Mouse (Mus musculus) G1E (cell line): ENCODE data around the gene Gm45837.

Experiments
- CTCF ChIP-seq: IDR thresholded peaks from 2 replicates; pipeline ENCODE4 v1.5.1; 2012; ENCODE audit warnings: low read depth, low read length, inconsistent platforms, mixed read lengths
- GATA1 ChIP-seq: IDR thresholded peaks from 2 replicates; pipeline ENCODE4 v1.6.1; 2012; ENCODE audit warnings: borderline replicate concordance, low read length, inconsistent platforms, mixed read lengths
- GATA2 ChIP-seq: IDR thresholded peaks from 2 replicates; pipeline ENCODE4 v1.6.1; 2012; ENCODE audit warnings: low read depth, low read length, inconsistent platforms, borderline replicate concordance
- POLR2AphosphoS5 ChIP-seq: IDR thresholded peaks from 2 replicates; pipeline ENCODE4 v1.6.1; 2012; ENCODE audit warnings: low read depth, low read length, inconsistent platforms; ENCODE audit not compliant: insufficient replicate concordance
- TAL1 ChIP-seq: conservative IDR thresholded peaks from 2 replicates; pipeline ENCODE4 v1.6.1; 2012; ENCODE audit warnings: low read depth, low read length, inconsistent platforms, mixed read lengths

- TF ChIP-seq CTCF (no peak), TAL1 (no peak), GATA1 (no peak), POLR2AphosphoS5 (no peak), GATA2 (no peak)
Measured at GRCm38 (mm10) chr7:101499701-101500100, 89.0 kb downstream of the Gm45837 start.
